Mouse (Mus musculus) midbrain, embryonic 14.5 days (tissue): ENCODE results near the gene Egflam. TPM values are rescaled to one million over a fixed set of nuclear protein-coding genes. Genes with fewer than 3 reads are reported as not detected.
A peak's percentile ranks its signal among the peaks of the same experiment; 100 is the strongest.

Source experiments
- ATAC-seq: fragments of 200-750 bp; cut with Nextera tagmentation; 2 replicates; pipeline ENCODE4 v1.8.0; 2017; ENCODE audit warnings: moderate number of reproducible peaks, moderate library complexity; ENCODE audit not compliant: low FRiP score, low TSS enrichment
- DNase-seq: peaks from one replicate; pipeline ENCODE4 v3.0.0-alpha.2; 2015
- H3K27ac ChIP-seq: fragments of 300-500 bp; sonication (generic); replicated peaks from 2 replicates; pipeline ENCODE4 v1.5.1; 2014; ENCODE audit warnings: mild to moderate bottlenecking, low read depth, low read length, moderate library complexity
- H3K27me3 ChIP-seq: fragments of 300-500 bp; sonication (generic); 2 replicates; pipeline ENCODE4 v1.6.1; 2014; ENCODE audit warnings: low read length, control low read depth, mixed read lengths; ENCODE audit not compliant: control insufficient read depth, insufficient read depth
- H3K36me3 ChIP-seq: fragments of 300-500 bp; sonication (generic); 2 replicates; pipeline ENCODE4 v1.6.1; 2014; ENCODE audit warnings: low read length, control low read depth; ENCODE audit not compliant: control insufficient read depth, insufficient read depth
- H3K4me1 ChIP-seq: fragments of 300-500 bp; sonication (generic); 2 replicates; pipeline ENCODE4 v1.6.1; 2014; ENCODE audit warnings: mild to moderate bottlenecking, antibody characterized with exemption, low read length, control low read depth; ENCODE audit not compliant: control insufficient read depth, insufficient read depth
- H3K4me2 ChIP-seq: fragments of 300-500 bp; sonication (generic); 2 replicates; pipeline ENCODE4 v1.6.1; 2014; ENCODE audit warnings: mild to moderate bottlenecking, low read length, moderate library complexity
- H3K4me3 ChIP-seq: fragments of 300-500 bp; sonication (generic); replicated peaks from 2 replicates; pipeline ENCODE4 v1.5.1; 2014; ENCODE audit warnings: low read depth, low read length
- H3K9ac ChIP-seq: fragments of 300-500 bp; sonication (generic); replicated peaks from 2 replicates; pipeline ENCODE4 v1.6.1; 2014; ENCODE audit warnings: mild to moderate bottlenecking, low read length, moderate library complexity
- H3K9me3 ChIP-seq: fragments of 300-500 bp; sonication (generic); 2 replicates; pipeline ENCODE4 v1.6.1; 2016; ENCODE audit warnings: low read length, control low read depth, mixed read lengths; ENCODE audit not compliant: control insufficient read depth
- WGBS: fragments of 180-500 bp; shearing (Covaris S2); extraction: QIAGEN DNeasy Blood & Tissue Kit; methylation state at CpG from one replicate; pipeline ENCODE4 v1.1.7; 2014; 5-methylcytosine and 5-hydroxymethylcytosine counted together
- polyA plus RNA-seq: library from polyadenylated mRNA; unstranded; fragments of >200 nt; fragmentation: Nextera tagmentation; extraction: Ambion mirVana; gene quantifications from 2 replicates; pipeline ENCODE4 v1.2.1, GENCODE M21; 2014

Gene Egflam
- polyA plus RNA-seq, 1 experiment from 2014 or later, result 8.4 TPM

DNA sequence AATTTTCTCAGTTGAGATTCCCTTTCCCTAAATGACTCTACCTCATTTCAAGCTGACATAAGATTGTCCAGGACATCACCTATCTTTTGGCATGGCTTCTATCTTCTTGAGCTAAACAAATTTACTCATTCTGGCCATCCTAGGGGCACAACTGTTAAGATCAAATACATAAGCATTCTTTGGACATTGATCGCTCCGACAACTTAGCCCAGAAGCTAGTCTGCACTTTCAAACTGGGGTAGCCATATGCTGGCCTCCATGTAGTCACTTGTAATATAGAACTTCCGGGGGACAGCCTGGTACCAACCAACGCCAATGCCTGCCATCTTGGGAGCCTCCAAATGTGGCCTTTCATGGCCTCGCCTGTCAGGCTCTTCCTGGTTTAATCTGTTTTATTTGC, 195.2 kb downstream of the Egflam start:
- Histone ChIP-seq H3K27ac (no peak overlapping the region), H3K4me1 (peaks cover 14% of the 10 kb centered on the region), H3K9ac (no peak overlapping the region), H3K9me3 (no peaks in the 10 kb centered on the region), H3K27me3 (no peaks in the 10 kb centered on the region), H3K4me2 (no peak overlapping the region), H3K36me3 (no peaks in the 10 kb centered on the region), H3K4me3 (no peak overlapping the region)
- WGBS, result 89% methylated on average over 5 of the region's 5 CpGs
- no peak for DNase-seq
- ATAC-seq, result no peak

- no peak overlapping the region for H3K4me2 ChIP-seq
- H3K4me3 ChIP-seq, result no peak overlapping the region
- H3K36me3 ChIP-seq, result no peaks in the 10 kb centered on the region
- no peak for ATAC-seq
- H3K27ac ChIP-seq, result no peak overlapping the region
- 55% methylated on average over 9 of the region's 9 CpGs for WGBS
- H3K27me3 ChIP-seq, result no peaks in the 10 kb centered on the region
- DNase-seq, result no peak
- peaks cover 14% of the 10 kb centered on the region for H3K4me1 ChIP-seq
- no peak overlapping the region for H3K9ac ChIP-seq
- no peaks in the 10 kb centered on the region for H3K9me3 ChIP-seq
These were observed 196.5 kb downstream of the Egflam start for GRCm38 (mm10) chr15:7201421-7202380.

- 38% methylated on average over 6 of the region's 6 CpGs for WGBS
- Histone ChIP-seq H3K4me2 (no peak overlapping the region), H3K4me1 (peaks cover 25% of the 10 kb centered on the region), H3K27me3 (no peaks in the 10 kb centered on the region), H3K27ac (no peak overlapping the region), H3K36me3 (no peaks in the 10 kb centered on the region), H3K9ac (no peak overlapping the region), H3K4me3 (no peak overlapping the region), H3K9me3 (no peaks in the 10 kb centered on the region)
- DNase-seq (no peak), ATAC-seq (no peak)
These were observed 197.9 kb downstream of the Egflam start for GRCm38 (mm10) chr15:7200286-7200685.

DNA sequence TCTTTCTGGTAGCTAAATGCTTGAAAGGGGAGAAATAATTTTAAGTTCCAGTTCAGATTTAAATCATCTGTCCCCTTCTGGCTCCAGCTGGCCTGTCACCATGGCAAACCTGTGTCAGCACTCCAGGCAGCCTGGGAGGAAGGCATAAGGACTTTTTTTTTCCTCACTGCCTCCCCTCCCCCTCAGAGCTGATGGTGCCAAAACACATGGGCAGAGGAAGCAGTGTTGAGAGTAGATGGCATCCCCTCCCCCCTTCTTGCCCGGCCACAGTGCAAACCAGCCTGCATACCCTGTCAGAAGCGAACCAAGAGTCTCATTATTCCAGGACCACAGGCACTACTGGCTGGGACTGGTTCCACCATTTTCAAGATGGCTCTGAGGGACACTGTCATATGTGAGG, 199.4 kb downstream of the Egflam start:
- ATAC-seq (peak; percentile 75), DNase-seq (peak; percentile 80)
- Histone ChIP-seq H3K9me3 (no peaks in the 10 kb centered on the region), H3K9ac (no peak overlapping the region), H3K36me3 (no peaks in the 10 kb centered on the region), H3K4me2 (no peak overlapping the region), H3K4me1 (peaks cover 39% of the 10 kb centered on the region), H3K4me3 (no peak overlapping the region), H3K27me3 (no peaks in the 10 kb centered on the region), H3K27ac (no peak overlapping the region)
- 30% methylated on average over 2 of the region's 2 CpGs for WGBS

DNA sequence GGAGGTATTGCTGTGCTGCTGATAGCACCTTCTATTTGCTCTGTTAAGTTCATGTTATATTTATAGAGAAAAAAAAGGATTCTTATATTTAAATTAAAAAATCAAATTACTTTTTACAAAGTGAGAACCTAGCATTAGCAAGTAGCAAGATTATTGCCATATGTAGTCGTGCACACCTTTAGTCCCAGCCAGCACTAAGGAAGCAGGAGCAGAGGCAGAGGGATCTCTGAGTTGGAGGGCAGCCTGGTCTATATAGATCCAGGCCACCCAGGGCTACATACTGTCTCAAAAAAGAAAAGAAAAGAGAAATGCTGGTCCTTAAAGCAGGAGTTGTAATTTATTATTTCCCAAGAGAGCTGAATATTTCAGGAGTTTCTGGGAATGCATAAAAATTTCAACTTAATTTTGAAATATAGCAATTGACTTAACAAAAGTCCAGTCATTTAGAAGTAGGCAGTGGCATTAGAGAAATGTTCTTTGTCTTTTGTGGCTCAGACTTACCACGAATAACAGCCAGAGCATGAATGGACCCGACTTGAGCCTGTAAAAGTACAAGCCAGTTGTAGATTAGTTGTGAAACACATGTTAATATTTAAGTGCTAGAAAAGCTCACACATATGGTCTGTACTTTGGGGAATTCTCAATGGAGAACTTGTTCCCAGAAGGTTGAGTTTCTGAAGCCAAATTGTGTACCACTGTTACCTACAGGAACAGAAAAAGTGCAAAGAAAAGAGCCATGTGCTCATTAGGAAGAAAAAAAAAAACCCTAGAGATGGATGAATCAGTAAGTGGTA, 200.3 kb downstream of the Egflam start:
- ATAC-seq (no peak), DNase-seq (no peak)
- H3K9me3 ChIP-seq, result no peaks in the 10 kb centered on the region
- no peaks in the 10 kb centered on the region for H3K27me3 ChIP-seq
- peaks cover 35% of the 10 kb centered on the region for H3K4me1 ChIP-seq
- H3K4me2 ChIP-seq, result no peak overlapping the region
- H3K27ac ChIP-seq, result no peak overlapping the region
- no peak overlapping the region for H3K9ac ChIP-seq
- 53% methylated on average over 3 of the region's 3 CpGs for WGBS
- no peak overlapping the region for H3K4me3 ChIP-seq
- no peaks in the 10 kb centered on the region for H3K36me3 ChIP-seq

GRCm38 (mm10) chr15:7194748-7195221, 203.4 kb downstream of the Egflam start:
- Histone ChIP-seq H3K4me2 (peak overlapping the region; percentile 1; the same call in 1 of the 2 replicates), H3K36me3 (0 out of 2 replicates have a peak, but pooled peaks cover 3% of the 10 kb centered on the region), H3K9ac (no peak overlapping the region), H3K27ac (peak overlapping the region; percentile 77), H3K9me3 (no peaks in the 10 kb centered on the region), H3K4me3 (no peak overlapping the region), H3K27me3 (no peaks in the 10 kb centered on the region), H3K4me1 (peaks cover 35% of the 10 kb centered on the region)
- ATAC-seq (peak; percentile 69), DNase-seq (peak; percentile 76)
- 8% methylated on average over 6 of the region's 6 CpGs for WGBS

DNA sequence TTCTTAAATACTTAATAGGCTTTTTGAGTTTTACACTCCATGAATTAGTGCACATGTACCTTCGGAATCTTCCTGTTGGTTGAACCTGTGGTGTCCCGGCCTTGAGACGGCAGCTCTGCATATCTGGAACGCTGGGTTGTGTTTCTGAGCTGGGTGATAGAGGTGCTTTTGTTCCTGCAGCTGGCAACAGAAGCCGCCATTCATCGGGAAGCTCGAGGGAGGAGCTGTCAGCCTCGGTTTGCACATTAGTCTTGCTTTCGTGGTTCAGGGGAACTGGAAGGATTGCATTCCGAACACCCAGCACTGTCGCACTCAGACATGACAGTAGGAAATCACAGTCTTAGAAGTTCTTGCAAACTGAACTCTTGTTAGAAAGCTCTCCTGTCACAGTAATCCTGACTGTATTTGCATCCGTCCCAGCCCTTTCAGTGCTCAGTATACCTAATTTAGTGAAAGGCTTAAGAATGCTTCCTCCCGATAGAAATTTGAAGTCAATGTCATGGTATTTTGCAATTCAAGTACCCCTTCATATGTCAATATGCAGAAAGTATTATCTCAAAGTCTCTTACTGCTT, 204.0 kb downstream of the Egflam start:
- peak; percentile 76 for DNase-seq
- WGBS, result 4% methylated on average over 13 of the region's 13 CpGs
- 0 out of 2 replicates have a peak, but pooled peaks cover 3% of the 10 kb centered on the region for H3K36me3 ChIP-seq

DNA sequence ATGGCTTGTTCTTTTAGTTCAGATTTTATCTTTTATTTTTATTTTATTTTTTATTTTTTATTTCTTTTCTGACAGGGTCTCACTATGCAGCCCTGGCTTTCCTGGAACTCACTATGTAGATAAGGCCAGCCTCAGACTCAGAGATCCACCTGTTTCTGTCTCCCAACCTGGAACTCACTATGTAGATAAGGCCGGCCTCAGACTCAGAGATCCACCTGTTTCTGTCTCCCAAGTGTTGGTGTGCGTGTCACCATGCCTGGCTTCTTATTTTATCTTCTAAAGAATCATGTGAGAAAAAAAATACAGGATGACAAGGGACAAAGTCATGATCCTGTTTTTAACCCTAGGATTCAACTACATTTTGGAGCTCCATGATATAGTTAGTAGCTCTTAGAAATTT, 205.6 kb downstream of the Egflam start:
- Histone ChIP-seq H3K4me3 (no peak overlapping the region), H3K9ac (no peak overlapping the region), H3K9me3 (no peaks in the 10 kb centered on the region), H3K36me3 (0 out of 2 replicates have a peak, but pooled peaks cover 5% of the 10 kb centered on the region), H3K27me3 (no peaks in the 10 kb centered on the region), H3K4me1 (peaks cover 28% of the 10 kb centered on the region), H3K27ac (no peak overlapping the region), H3K4me2 (no peak overlapping the region)
- WGBS, result 96% methylated on average over 2 of the region's 2 CpGs
- ATAC-seq (no peak), DNase-seq (no peak)

More for the DNA sequence above, 204.0 kb downstream of the Egflam start:
- ATAC-seq, result peak; percentile 48; the same call in 1 of the 2 replicates
- no peaks in the 10 kb centered on the region for H3K27me3 ChIP-seq
- no peak overlapping the region for H3K4me3 ChIP-seq
- H3K9me3 ChIP-seq, result no peaks in the 10 kb centered on the region
- H3K4me1 ChIP-seq, result peaks cover 34% of the 10 kb centered on the region
- H3K9ac ChIP-seq, result no peak overlapping the region
- peak overlapping the region; percentile 30 for H3K4me2 ChIP-seq
- peak overlapping the region; percentile 77 for H3K27ac ChIP-seq
